Mouse (Mus musculus): ENCODE results near the gene Zfp553. TPM values are rescaled to one million over a fixed set of nuclear protein-coding genes. Genes with fewer than 3 reads are reported as not detected.

The Zfp553 gene
- 10 to 100 TPM; 17.8 to 18.1 TPM for total RNA-seq (2021)
- long read RNA-seq, experiment 1, transcript Zfp553-202 (2 exons, 3,342 nt) = major isoform, 11 of 17 reads
- long read RNA-seq, experiment 1, partial matches to known transcripts = 0 of 17 reads
- long read RNA-seq, experiment 1, other reads (novel, unspliced or antisense) = 1 of 17 reads
- long read RNA-seq, experiment 2, transcript Zfp553-202 (2 exons, 3,342 nt) = major isoform, 12 of 22 reads
- long read RNA-seq, experiment 2, partial matches to known transcripts = 5 of 22 reads
- long read RNA-seq, experiment 2, other reads (novel, unspliced or antisense) = 0 of 22 reads

DNA sequence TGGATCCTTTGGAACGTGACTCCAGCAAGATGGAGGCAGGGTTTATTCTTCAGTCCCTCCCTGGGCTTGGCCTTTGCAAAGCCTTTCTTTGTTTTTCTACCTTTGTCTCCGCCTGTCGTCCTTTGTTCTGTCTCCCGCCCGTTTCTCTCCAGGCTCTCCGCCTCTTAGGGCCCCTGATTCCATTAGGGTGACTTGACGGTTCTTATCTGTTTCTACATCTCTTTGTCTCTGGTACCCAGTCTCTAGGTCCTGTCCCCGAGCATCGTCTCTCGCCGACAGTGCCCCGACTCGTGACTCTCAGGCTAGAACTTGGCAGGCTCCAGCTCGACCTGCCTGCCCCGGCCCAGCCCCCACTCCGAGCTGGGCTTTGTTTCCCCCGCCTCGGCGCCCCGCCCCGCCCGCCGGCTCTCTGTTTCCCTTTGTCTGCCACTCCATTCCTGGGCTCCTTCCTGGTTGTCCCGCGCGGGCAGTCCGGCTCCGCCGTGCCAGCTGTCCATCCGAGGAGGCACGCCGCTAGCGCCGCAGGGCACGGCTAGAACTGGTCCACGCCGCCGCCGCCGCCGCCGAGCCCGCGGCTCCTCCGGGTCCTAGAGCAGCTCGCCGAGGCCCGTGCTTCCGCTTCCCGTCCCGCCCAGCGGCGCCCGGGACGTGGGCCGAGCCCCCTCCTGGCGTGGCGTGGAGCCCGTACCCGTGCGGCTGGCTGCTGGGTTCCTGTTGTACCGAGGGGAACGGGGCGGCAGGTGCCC, at the start of gene Zfp553, which contains the start of gene Sept1:
TSS of gene Zfp553 (plus strand) at position 440 of the 746 bp plus-strand sequence.
TSS of gene Sept1 (minus strand) at position 509 of the 746 bp plus-strand sequence.
- peak; percentile 83 to 86 for DNase-seq (ENCODE audit: low spot score in 2 of 2)

DNA sequence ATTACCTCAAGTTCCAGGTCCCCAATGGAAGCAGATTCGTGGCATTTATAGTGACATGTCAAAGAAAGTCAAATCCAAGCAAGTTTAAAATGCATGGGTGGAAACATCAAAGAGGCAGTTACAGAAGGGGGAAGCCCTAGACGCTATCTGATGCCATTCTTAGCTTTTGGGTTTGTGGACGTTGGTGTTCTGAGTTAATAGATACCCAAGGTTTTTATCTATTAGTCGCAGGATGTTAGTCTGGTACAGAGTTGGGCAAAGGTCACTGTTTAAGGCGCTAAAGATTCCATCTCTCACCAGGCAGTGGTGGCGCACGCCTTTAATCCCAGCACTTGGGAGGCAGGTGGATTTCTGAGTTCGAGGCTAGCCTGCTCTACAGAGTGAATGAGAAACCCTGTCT, 49.5 kb upstream of the Zfp553 start:
- no peak for DNase-seq (ENCODE audit: low spot score in 2 of 2)

DNA sequence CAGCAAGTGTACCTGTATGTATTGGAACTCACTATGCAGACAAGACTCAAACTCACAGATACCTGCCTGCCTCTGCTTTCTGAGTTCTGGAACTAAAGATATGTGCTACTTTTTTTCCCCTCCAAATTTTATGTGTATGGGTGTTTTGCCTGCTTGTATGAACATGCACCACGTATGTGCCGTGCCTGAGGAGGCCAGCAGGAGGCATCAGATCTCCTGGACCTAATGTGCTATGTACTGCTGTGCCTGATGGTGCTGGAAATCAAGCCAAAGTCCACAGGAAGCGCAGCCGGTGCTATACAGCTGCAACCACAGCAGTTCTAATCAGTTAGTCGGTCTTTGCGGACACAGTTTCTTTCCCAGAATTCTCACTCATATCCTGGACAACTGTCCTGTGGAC, 49.0 kb upstream of the Zfp553 start:
- no peak for DNase-seq (ENCODE audit: low spot score in 2 of 2)

DNA sequence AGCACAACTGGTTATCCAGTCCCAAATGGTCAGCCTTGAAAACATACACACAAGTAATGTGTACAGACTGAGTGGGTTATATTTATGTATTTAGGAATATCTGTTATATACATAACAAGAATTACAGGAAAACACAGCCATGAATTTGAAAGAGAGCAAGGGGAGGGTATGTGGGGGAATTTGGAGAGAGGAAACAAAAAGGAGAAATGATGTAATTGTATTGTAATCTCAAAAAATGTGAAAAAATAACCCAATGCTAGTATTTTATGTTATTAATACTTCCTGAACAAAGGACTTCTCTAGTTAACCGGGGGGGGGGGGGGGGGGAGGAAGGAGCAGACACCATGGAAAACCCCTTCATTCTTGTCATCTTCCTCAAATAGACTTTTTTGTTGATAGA, 48.1 kb upstream of the Zfp553 start:
- DNase-seq (ENCODE audit: low spot score in 2 of 2) = no peak

DNA sequence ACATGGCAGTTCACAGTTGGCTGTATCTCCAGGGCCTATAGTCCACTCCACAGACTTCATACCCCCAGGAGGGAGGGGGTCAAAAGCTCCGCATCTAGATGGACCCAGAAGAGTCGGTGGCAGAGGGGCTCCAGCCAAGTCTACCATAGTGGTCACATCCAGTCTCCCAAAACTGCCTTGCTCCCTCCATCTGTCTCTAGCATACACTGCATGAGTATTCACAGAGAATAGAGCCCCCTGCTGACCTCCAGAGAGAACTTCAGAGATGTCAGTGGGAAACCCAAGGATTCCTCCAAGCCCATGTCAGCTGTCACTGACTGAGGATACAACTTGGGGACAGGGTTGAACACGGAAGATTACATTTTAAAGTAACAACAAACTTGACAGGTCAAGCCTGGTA, 47.3 kb upstream of the Zfp553 start:
- DNase-seq (ENCODE audit: low spot score in 2 of 2) = no peak

DNA sequence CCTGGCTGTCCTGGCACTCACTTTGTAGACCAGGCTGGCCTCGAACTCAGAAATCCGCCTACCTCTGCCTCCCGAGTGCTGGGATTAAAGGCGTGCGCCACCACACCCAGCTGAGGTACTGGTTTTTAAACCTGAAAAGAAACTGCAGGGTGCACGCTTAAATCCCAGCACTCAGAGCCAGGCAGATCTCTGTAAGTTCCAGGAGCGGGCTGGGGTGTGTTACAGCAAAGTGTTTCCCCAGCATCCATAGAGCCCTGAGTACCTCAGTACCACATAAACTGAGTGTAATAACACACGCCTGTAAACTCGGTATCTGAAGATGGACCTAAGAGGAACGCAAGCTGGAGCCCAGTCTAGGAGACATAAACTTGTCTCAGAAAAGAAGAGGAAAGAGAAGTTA, 45.5 kb upstream of the Zfp553 start:
- no peak for DNase-seq (ENCODE audit: low spot score in 2 of 2)

DNA sequence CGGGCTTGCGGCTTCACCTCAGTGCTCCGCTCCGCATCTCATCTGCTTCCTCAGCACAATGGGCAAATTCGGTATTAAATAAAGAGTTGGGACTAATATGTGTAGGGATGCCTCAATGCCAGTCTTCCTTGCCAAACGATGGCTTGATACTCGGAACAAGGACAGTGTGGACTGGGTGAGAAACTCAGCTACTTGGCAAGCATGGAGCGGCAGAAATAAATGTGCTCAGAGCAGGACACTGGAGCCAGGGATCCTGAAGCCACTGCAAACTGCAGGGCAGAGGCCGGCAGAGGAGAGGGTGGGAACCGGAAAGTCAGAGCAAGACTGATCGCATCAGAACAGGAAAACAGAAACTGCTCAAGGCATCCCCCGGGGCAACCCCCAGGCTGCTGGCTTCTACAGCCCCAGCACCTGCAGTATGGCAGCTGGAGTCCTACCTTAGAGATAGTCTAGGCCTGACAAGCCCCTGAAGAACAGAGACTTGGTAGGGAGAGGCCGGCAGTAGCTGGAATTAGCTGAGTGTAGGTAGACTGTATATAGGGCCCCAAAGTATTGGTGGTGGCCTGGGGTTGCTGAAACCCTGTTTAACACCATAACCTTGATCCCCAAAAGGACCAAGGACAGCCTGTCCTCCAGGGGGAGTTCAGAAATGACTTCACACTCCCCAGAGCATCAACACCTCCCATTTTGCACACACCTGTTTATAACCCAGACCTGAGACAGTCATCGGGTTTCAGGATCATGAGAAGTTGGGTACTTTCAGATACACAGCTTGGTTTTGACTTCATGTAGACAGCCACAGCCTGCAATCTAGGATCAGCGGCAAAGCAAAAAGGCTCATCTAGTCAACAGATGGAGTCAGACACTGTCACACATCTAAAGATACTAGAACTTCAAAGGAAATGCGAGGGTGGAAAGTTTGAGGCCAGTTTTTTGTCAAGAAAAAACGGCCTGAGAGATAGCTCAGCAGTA, 44.3 kb upstream of the Zfp553 start:
- no peak for DNase-seq (ENCODE audit: low spot score in 2 of 2)

DNA sequence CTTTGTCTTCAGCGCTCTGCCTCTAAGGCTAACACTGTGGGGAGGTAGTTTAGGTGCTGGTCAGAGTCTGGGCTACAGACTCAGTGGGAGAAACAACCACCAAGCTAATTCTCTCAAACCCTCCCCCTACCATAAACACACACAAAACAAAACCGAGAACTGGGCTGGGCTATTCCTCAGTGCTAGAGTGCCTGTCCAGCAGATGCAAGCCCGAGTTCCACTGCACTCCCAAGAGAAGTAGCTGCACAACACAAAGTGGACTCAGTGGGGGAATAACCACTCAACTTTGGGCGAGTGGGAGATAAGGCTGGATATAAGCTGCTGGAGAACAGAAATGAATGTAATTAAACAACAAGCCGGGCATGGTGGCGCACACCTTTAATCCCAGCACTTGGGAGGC, 42.2 kb upstream of the Zfp553 start:
- no peak for DNase-seq (ENCODE audit: low spot score in 2 of 2)

DNA sequence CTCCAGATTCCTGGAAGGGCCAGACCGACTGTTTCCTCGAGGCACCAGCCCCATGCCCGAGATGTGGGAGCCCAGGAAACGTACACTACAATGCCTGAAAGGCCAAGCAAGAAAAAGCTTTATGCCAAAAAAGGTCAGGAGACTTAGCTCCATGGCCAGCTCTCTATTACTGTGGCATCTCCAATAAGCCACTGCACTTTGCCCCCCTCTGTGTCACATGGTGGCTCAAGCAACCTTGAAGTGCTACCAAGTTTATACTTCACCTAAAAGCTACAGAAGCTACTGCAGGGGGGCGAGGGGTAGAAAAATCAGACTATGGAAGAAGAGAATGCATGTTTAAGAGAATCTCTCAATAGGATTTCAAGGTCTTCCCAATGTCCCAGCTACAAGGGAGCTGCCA, 39.9 kb upstream of the Zfp553 start:
- DNase-seq (ENCODE audit: low spot score in 2 of 2) = no peak

DNA sequence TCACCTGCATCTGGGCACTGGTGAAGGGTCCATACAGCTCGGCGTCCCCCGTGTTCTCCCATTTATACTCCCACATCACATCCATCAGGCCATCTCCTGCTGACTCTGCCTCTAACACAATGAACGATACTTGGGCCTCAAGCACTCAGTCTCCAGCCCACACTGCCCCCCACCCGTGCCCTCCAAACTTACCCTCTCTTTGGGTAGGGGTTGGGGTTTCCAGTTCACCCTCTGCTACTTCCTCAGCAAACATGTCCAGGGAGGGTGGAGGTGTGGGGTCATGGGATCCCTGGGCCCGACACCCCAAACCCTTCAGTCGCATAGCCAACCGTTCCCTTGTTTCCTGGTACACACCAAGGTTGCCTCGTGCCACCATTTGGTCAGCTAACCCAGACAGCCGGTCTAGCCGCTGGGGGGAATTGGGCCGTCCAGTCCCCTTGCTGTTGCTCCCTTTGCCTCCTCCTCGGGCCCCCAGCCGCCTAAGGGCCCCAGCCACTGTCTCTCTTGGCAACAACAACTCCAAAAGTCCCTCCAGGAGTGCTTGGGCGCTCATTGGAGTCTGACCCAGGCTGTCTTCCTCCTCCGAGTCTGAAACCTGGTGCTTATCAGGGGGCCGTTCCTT, 38.7 kb upstream of the Zfp553 start:
- no peak for DNase-seq (ENCODE audit: low spot score in 2 of 2)

DNA sequence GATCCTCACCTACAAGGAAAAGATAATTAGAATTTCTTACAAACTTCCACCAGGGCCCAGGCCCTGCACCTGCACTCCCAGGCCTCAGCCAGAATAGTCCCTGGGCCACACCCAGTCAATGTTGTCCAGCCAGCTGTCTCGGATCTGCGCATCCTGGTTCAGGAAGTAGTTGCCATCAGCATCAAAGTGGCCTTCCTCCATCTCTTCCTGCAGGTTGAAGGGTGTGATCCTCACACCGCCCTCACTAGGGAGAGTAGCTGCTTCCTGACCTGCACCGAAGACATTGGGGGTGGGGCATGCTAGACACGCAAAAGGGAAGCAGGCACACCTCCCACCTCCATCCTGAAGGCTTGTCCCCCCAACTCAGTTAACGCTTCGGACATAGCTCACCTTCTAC, 38.2 kb upstream of the Zfp553 start:
- no peak for DNase-seq (ENCODE audit: low spot score in 2 of 2)

DNA sequence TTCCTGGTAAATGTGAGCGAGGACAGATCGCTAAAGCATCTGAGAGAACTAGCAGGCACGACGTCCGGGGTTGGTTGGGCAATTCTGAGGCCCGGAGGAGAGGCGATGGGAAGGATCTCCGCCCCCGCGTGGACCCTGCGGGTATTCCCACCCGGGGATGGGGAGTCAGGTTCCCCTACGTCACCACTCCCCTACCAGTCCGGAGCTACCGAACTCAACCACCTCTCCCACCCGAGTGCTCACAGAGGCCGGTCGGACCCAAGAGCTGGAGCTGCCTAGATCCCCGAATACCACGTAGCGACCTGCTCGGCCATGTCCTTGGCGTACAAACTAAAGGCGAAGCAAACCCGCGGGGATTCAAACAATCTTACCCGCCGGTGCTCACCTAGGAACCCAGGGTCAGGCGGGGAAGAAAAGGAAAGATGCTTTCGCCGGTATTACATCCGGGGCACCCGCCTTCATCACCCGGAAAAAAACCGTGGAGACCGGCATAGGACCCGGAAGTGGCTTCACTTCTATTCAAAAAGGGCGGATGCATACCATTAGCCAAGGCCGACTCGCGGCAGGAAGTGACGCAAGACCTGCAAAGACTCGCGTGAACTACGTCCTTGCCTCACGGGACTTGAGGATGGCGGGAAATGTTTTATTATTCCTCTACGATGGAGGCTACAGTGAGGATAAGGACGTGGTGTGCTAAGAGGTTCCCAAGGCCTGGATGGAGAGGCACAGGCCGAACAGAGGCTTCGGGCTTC, 37.1 kb upstream of the Zfp553 start, which contains the start of gene Cd2bp2:
TSS of gene Cd2bp2 (minus strand) at position 507 of the 752 bp plus-strand sequence.
- peak; percentile 95 to 98 for DNase-seq (ENCODE audit: low spot score in 2 of 2)

DNA sequence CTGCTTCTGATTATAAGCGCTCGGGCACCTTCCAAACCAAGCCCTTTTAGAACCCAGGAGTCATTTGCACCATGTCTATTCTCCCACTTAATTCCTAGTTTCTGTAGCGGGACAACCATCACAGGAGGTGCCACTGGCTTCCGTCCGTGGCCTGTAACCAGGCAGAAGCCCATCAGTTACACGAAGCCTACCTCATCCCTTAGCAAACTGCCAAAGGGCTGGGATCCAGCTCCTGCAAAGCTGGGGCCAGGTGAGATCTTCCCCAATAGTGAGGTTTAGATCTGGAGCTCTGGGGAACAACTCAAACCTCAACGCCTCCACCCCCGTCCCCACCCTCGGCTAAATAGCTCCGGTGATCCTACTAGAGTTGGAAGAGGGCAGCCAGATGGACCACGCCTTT, 36.4 kb upstream of the Zfp553 start:
- no peak for DNase-seq (ENCODE audit: low spot score in 2 of 2)

DNA sequence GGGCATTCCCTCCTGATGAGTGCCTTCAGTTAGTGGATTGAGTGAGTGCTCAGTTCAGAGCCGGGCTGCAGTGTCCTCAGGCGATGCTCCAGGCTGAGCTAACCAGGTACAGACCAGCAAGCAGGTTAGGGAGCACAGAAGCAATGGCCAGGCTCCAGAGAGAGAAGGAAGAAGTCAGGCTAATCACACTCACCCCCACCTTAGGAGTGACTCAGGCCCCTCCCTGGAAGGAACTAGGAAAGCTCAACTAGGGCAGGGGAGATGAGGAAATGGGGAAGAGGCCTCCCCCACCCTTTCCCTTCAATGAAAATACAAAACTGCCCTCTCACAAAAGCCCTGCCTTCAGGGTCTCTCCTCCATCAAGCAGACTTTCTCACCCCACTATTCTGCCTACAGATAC, 26.3 kb upstream of the Zfp553 start:
- no peak for DNase-seq (ENCODE audit: low spot score in 2 of 2)

DNA sequence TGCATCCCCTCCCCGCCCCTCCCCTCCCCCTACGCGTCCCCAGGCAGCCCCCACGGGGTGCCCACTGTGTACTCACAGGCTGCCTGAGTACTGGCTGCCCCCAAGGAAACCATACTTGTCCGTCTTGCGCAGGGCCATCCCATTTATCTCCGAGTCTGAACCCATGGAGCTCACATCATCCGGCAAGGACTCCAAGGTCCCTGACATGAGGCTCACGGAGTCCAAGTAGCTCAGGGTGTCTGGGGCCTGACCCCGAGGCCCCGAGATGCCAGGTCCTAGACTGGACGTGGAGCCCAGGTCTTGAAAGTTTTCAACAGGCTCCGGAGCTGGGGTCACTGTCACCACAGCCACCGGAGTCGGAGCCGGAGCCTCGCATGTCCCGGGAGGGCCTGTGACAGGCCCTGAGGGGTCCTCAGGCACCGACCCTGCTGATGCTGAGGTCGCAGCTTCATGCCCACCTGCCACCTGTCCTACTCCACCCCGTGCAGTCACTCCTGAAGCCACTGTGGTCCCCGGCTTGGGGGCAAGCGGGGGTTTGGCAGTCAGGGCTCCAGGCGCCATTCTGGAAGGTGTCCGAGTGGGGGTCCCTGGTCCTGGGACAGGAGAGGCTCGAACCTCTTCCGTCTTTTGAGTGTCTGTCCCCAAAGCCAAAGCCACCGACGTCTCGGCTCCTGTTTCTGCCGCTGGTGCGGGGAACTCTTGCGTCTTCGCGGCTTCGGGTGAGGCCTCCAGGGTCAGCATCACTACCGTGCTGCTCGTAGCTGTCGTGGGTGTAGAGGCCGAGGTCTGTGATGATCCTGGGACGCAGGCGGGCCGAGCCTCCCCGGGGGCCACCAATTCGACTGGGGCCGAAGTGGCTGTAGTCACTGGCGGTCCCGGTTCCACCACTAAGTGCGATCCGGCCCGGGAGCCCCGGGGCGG, 25.2 kb upstream of the Zfp553 start:
- DNase-seq (ENCODE audit: low spot score in 2 of 2) = peak in 1 of 2 experiments; percentile 36

DNA sequence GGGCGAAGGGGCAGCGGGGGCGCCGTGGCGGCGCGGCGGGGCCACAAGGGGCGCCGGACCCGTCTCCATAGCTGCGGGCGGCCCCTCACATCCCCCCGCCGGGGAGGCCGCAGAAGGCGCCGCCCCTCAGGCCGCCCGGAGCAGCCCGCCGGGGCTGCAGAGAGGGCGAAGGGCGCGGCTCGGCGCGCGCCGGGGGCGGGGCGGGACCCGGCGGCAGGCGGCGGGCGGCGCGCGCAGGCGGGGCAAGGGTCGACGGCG, 24.6 kb upstream of the Zfp553 start, which contains the start of gene Tbc1d10b:
TSS of gene Tbc1d10b (minus strand) at position 174 of the 258 bp plus-strand sequence.
- no peak for DNase-seq (ENCODE audit: low spot score in 2 of 2)

DNA sequence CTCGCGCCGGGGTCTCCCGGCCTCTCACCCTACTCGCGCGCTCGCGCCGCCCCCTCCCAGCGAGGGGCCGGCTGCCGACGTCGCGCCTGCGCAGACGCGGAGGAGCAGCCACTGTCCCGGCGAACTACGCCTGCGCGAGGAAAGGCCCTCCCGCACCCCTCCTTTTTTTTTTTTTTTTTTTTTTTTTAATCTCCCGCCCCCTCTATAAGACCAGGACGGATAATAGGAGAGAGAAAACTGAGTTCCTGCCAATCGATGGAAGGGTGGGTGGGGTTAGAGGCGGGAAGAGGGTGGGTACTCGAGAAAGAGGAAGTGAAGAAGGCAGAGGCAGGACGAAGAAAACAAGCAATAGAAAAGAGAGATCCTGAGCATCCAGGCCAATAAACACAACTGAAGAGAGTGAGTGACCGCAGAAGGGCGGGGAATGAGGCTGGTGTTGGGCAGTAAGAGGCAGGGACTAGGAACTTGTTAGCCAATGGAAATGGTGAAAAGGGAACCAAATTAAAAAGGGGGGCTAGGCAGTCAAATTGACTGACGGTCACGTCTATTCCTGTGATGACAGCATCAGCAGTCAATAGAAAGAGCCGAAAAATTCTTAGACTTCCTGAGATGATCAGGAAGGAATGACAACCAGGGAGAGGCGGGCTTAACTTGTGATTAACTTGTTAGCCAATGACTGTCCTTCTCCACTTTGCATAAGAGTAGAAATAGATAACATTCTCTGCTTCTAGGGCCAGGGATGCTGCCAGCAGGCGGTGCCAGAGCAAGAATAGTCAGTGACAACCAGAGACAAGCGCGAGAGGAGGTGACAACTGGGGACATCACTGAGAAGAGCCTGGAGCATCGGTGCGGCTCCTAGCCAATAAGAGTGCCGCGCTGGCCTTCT, 24.1 kb upstream of the Zfp553 start, which contains the start of gene Mylpf:
TSS of gene Mylpf (plus strand) at position 338 of the 886 bp plus-strand sequence.
- peak; percentile 86 to 98 for DNase-seq (ENCODE audit: low spot score in 2 of 2)

DNA sequence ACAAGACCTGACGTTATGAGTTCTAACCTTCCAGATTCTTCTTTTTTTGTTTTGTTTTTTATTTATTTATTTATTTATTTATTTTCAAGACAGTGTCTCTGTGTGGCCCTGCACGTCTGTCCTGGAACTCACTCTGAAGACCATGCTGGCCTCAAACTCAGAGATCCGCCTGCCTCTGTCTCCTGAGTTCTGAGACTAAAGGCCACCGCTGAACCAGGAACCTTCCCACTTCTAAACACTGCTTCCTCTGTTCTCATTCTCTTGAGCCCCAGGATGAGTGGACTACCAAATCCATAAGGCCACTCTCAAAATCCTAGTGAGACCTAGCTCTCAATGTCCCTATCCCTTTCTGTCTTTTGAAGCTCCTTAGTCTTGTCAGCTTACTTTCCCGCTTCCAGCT, 23.0 kb upstream of the Zfp553 start:
- no peak for DNase-seq (ENCODE audit: low spot score in 2 of 2)
